Mouse (Mus musculus) cerebellum, adult 11-12 months (tissue): ENCODE measurements around the gene Dbn1.

Source experiments
- DNase-seq: peaks from one replicate; pipeline ENCODE4 v3.0.0; 2022

The Dbn1 gene

DNA sequence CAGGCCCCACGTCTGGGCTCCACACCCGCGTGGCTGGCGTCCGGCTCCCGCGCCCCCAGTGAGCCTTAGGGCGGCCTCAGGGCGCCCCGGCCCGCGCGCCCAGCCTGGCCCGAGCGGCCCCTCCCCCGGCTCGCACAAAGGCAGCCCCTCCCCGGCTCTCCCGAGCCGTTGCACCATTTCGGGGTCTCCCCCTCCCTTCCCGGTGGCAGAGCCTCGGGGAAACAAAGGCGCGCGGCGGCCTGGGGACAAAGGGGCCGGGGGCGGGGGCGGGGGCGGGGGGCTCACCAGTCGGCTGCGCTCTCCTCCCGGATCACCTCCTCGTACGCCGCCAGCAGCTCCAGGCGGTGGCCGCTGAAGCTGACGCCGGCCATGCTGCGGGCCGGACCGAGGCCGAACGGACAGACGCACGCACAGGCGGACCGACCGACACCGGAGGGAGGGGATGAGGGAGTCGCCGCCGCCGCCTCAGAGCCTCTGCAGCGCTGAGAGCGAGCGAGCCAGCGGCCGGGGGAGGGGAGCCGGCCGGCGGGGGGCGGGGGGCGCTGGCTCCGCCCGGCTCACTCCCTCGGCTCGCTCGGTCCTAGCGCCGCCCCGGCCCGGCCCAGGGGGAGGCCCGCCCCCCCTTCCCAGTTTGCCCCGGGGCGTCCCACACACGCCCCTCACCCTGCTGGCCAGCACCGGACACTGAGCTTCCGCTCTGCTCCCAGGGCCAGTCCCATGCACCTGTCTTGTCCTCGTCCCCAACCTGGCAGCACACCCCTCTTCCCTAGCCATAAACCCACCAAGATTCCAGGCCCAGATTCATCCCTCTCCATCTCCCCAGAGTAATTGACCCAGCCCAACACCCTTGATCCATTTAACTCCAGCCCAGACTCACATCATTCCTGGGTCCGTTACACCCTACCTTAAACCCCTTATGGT lies at the start of gene Dbn1:
Gene Dbn1, minus strand, starts transcription at position 534 of the 921 bp plus-strand sequence.
- no peak for DNase-seq

DNA sequence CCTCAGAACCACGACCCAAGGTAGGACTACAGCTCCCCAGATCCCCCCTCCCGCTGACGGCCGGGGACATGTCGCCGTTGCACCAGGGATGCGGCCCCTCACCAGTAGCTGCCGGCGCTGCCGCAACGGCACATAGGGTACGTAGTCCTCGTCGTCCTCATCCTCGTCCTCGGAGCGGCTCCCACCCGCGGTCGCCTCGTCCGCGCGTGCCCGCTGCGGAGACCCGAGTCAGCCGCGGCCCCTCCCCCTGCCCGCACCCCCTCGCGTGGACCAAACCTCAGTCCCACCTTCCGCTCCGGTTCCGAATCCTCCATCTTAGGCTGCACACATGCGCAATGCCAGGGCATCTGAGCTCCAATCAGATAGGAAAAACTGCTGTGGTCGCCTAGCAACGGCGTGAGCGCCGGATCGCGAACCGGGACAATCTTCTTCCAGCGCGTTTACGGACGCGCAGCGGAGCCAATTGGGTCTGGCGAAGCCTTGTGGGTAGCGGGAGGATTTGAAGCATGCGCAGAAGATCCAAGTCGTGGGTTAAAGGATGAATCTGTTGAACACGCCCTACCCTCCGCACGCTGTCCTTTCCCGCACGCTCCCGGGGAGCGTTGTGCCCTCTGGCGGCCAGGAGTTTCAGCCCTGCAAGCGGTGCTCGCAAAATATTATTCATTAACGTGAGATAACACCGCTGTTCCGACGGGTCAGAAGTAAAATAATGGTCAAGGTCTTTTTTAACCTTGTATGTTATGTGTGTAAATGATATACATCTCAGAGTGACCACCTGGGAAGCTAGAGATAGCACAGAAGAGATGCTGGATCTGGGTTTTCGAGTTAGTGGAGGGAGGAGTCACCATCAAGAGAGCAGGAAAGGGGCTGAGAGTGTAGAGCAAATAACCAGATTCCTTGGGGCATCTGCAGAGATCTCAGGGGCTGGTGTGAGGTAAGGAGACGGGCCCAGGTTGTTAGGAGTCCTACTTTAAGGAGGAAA lies 48.6 kb upstream of the Dbn1 start, which contains the start of gene Ddx41:
Gene Ddx41, minus strand, starts transcription at position 465 of the 982 bp plus-strand sequence.
- peak; percentile 100 for DNase-seq

DNA sequence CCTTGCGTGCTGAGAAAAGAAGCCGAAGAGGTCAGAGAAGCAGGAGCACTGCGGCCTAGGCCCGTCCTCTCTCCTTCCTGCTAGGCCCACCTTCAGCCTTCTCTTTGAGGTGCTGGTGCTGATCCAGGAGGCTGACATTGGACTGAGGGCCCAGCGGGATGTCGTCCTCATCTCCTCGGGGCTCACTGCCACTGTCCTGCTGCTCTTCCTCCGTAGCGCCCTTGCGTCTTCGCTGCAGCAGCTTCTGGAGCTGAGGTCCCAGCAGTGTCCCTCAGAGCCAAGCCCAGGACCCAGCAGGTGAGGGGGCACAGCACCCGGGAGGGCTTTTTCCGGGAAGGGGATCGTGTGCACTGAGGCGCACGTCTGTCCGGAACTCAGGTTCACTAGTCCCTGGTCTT lies 47.9 kb upstream of the Dbn1 start:
- peak; percentile 67 for DNase-seq

DNA sequence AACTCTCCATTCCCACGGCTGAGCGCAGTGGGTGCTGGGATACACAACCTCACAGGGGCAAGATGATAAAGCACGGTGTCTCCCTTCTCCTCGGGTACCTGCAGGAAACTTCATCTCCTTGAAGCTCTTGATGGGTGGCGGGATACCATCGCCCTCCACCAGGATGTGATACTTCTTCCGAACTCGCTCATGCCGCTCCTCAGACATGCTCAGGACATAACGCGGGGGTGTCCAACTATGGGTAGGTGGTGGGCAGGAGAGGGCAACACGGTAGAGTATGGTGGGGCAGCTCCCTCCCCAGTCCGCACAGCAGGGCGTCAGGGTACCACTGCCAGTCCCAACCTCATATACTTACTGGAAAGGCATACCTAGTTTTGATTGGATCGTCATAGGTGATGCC lies 47.3 kb upstream of the Dbn1 start:
- peak; percentile 58 for DNase-seq

DNA sequence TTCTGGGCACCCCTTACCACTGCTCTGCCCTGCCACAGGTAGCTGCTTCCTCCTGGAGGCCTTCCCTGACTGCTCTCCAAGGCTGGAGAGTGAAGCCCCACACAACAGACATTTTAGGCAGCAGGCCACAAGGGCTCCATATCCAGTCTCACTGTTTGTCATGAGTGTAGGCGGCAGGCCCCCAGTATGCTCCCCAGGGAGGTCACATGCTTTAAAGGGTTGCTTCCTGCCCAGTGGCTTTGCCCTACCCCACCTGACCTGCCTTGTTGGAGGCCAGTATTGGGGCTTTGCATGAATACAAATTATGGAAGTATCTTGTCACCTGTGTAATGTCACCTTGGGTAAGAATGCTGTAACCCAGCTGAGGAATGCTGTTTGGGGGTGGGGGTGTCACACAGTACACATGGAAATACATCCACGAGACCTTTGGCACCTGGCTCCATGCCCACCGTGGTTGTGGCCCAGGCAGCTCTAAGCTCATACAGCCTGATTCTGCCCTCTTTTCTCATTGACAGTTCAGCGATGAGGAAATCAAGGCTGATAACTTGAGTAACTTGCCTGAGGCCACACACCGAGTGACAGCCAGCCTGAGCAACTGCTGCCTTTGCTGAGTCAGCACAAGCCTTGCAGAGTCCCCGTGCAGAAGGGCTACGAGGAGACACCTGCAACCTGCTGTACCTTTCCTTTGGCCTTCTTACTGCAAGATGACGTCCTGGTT lies 41.4 kb upstream of the Dbn1 start, which contains the start of gene Dok3:
Gene Dok3, minus strand, starts transcription at position 99 of the 718 bp plus-strand sequence.
- DNase-seq, result no peak

DNA sequence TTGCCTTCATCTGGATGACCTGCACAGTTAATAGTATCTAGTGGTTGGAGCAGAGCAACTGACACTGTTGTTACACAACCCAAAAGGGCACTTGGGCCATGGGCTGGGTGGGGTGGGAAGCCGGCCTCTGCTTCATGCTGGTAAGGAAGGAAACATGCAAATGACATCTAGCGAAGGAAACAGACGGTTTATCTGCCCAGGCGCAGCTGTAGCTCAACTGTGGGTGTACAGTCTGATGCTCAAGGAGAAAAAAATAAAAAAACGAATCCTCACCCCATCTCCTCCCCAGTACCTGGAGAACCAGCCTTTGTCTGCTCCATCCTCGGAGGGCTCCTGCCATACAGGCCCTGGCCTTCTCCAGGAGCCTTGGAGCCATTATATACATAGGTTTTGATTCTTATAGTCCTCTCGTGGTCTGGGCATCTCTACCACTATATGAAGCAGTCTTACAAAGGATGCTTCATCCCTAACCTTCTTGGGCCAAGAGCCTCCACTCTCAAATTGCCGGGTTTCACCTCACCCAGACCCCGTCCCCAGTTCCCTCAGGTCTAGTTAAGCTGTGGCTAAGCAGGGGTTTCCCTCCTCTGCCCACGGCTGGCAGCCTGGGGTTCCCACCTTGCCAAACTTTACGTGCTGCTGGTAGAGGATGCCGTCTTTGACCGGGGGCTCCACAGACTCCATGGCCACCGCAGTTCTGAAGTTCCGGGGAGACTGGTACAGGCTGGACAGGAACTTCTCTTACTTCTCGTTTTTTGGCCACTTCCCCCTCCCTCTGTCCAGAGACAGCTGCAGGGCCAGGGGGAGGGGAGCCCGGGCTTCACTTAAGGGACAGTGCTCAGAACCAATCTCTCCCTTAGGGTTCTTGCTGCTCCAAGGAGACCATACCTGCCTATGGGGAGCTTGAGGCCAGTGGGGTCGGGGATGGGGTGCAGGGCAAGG lies 40.2 kb upstream of the Dbn1 start:
- no peak for DNase-seq

DNA sequence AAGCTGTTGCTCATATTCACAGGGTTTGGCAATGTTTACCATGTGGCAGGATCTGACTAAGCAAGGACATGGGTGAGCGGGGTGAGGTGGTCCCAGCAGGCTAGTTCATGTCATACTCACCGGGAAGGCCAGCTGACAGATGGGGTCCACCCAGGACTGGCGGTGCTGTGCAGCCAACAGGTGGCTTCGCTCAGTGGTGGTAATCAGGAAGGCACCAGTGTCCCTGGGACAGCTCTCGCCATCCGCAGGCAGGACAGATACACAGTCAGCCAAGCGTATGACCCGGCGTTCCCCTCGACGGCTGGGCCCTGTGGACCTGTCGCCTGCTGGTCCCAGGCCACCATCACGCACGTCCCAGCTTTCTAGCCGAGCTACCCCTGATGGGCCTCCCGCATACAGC lies 39.3 kb upstream of the Dbn1 start:
- no peak for DNase-seq

DNA sequence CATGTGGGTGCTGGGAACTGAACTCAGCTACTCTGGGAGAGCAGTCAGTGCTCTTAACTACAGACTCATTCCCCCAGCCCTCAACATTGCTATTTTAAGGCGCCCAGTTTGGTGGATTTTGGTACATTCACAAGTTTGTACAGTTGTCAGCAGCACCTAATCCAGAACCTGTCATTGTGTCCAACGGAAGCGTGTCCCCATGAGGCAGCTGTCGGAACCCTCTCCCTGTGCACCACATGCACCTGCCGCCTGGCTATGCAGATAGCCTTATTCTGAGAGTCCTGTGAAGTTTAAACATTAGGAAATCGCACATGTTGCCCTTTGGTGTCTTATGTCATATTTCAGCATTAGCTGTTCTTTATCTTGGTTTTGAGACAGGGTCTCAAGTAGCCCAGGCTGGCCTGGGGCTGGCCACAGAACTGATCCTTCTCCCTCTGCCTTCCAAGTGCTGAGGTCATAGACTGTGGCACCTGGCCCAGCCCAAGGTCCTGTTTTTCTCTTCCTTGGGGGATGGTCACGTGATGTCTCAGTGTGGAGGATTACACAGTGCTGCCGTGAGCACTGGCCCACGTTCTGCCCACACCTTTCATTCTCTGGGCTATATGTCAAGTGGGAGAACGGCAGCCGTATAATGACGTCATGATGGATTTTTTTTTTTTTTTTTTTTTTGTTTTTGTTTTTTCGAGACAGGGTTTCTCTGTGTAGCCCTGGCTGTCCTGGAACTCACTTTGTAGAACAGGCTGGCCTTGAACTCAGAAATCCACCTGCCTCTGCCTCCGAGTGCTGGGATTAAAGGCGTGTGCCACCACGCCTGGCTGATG lies 38.0 kb upstream of the Dbn1 start:
- DNase-seq, result no peak

DNA sequence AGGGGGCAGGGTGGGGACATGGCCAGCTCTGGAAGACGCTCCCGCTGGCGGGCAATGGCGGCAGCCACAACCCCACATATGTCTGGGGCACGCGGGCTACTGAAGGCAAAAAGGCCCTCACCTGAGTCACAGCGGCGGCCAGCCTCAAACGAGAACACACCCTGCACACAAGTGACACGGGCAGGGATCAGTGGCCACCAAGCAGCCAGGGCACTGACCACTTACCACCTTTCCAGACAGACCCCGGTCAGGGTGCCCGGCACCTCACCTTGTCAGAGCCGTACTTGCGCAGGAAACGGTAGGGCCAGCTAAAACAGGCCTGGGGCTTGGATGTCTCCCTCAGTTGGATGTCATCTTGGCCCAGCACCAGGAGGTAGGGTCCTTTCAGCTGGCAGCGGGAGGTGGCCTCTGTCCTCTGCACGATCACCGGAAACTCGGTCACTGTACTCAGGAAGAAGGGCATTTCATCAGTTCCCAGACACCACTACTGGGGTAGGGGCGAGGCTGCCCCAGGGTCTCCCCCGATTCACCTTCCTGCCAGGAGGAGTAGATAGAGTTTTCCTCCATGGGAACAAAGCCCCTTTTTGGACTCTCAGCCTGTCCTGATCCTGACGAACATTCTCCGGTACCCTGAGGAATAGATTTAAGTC lies 36.2 kb upstream of the Dbn1 start:
- no peak for DNase-seq

DNA sequence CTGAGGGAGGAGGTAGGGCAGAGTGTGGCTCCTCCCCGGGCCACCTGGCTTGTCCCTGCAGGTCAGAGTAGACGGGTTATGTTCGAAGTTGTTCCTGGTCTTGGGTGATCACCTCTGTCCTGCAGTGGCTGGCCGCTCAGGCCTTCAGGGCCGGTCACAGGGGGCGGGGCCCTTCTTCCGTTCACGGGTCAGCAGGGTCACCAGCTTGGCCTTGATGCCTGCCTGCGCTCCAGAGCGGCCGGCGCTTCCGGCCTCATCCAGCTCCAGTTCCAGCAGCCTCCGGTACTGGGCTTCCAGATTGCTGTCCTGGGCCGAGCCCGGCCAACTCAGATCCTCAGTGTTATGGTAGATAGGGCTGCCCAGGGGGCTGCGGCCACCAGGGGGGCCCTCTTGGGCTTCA lies 35.4 kb upstream of the Dbn1 start:
- no peak for DNase-seq

DNA sequence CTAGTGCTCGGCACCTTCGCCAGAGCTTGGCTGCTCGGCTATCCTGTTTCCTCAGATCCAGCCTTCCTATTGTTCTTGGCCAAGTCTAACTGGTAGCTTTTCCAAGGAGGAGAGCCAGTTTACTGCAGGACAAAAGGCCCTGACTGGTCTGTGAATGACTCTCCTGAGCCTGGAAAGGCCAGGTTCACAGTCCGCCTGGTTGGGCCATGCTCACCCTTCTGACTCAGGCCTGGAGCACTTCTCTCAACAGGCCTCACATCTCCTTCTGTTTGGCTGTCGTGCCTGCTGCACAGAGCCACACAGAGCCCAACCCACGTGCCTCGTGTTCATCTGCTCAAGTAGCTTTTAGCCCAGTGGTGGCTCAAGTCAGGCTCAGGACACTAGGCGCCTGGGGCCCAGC lies 34.8 kb upstream of the Dbn1 start:
- DNase-seq, result no peak

DNA sequence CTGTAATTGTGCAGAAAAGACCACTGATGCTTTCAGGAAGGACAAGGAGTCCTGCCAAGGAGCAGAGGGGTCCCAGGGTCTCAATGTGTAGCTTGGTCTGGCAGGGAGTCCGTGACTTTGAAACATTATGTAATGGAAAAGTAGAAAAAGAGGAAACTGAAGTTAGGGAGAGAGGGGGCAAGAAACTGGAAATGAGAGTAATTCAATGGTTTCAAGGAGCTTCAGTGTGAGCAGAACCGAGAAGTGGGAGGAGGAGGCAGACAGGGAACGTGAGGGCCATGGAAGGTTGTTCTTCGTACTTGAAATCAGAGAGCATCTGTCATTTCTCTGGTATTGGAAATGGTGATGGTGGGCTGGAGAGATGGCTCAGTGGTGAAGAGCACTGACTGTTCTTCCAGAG lies 31.7 kb upstream of the Dbn1 start:
- DNase-seq, result no peak

DNA sequence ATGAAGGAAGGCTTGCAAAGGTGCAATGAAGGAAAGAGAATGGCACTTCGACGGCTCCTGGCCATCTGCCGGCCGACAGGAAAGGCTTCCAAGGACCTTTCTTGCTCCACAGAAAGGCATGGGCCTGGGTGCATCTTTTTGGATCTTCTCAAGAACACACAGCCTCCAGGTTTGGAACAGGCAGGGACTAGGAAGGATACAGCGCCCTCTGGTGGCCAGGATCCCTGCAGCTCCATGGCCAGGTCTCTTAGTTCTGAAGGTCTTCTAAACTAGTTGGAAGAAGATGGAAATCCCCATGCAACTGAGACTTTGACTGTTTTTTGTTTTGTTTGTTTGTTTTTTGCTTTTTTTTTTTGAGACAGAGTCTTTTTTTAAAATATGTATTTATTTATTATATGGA lies 29.0 kb upstream of the Dbn1 start:
- peak; percentile 75 for DNase-seq

DNA sequence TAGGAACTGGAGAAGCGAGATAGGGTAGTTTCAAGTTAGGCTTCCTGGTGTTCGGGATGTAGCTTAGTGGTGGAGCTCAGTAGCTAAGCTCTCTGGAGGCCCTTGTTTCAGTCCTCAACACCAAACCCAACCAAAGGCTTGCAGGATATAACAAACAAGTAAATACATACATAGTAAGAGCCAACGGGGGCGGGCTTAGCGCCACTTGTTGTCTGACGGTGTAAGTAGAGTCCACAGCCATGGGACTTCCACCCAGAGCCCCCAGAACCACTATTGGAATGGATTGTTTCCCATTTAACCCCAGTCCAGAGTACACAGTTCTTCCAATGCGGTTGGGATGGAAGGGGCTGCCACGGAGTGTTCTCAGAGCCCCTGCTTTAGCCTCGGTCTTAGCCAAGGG lies 25.9 kb upstream of the Dbn1 start:
- DNase-seq, result no peak

DNA sequence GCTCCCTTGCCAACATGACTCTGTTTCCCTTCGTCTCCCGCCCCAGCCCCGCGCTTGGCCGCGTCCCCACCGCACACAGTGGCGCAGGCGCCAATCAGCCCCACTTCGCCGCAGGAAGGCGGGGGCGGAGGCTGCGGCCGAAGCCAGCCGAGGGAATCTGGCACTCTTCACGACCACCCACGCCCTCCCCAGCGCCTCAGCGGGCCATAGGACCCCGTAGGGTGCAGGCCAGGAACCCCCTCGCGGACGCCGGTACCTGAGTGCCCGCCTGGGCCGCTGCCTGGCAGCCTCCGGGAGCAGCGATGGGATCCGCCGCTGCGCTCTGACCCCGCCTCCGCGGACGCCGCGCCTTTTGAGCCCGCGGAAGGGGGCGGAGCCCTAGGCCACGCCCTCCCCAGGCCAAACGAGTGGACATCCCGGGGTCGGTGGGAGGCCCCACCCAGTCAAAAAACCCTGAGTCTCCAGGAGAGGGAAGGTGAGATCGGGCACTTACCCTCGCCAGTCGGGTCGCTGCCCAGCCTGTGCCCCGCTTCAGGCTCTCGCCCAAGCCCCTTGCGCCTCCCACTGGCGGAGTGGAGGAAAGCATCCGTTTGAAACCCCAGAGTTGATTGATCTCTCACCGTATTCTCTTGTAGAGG lies 25.3 kb upstream of the Dbn1 start, which contains the start of gene Pdlim7:
Gene Pdlim7, minus strand, starts transcription at position 566 of the 638 bp plus-strand sequence.
- DNase-seq, result peak; percentile 89

DNA sequence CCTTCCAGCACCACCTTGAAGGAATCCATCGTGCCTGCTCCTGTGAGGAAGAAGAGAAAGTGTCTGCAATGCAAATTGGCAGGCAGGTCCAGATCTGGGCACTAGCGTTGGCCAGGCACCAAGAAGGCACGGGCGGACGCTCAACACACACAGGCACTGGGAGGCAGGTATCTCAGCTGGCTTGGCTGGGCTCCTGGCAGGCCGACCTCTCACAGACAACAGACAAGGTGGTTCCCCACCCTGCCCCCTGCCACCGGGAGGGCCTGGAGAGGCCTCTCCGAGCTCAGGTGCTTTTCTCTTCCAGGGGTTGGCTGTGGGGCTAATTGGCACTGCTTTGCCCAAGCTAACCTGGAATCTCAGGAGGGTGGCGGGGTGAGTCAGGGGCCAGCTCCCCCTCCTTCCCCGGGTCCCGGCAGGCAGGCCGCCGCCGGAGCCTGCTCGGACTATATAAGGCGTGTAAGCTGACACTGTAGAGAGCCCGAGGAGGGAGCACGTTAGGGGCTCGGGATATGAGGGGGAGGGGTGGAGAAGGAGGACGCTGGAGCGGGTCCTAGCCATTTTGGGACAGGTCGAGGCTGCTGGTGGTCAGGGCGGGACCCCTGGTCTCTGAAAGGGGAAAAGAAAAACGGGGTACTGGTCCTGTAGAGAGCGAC lies 24.6 kb upstream of the Dbn1 start:
- DNase-seq, result peak; percentile 71

DNA sequence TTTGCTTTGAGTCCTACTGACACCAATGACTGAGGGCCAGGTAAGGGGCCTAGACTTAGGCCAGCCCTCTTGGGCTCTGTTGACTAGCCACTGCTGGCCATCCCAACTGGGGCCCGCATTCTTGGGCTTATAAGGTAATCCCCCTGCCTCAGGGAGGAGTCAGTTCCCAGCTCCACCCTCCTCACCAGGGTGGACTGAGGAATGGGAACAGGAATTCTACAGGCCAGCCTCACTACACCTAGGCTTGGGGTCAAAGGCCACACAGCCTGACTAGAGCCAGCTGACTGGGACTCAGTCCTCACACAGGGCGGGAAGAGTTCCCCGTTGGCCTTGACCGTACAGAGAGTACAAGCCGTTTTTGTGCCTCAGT lies 23.6 kb upstream of the Dbn1 start:
- DNase-seq, result no peak

DNA sequence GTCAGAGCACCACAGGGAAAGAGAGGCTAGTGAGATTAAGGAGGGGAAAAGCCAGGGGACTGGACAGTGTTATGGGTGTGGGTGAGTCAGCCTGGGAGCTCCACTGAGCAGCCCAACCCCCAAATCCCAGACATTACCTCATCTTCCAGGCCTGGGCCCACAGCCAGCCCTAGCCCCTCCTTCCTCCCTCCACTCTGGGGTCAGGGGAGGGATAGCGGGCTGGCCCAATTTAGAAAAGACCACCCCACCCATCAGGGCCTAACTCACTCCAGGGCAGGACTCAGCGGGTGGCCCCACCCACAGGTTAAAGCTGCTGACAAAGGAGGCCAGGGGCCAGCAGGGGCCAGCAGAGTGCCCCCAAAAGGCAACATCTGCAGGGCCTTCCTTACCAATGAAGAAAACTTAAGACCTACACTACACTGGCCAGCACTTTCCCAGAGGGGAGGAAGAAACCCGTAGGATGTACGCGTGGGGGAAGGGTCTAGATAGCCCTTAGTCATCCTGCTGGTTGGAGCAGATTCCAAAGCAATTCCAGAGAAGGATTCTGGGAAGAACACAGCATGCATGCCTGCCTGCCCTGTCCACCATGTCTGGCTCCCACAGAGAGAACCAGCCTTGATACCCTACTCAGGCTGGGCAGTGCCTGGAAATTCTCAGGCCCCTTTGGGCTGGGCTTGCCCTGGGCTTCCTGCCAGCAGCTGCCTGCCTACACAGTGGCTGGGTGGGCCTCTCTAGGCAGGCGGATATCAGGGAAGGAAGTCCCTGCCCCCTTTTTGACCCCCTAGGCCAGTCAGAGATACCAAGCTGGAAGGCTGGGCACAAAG lies 23.0 kb upstream of the Dbn1 start:
- no peak for DNase-seq
